Mouse (Mus musculus) forebrain, embryonic 16.5 days (tissue): Measurements from ENCODE around the gene Scamp4. TPM values are rescaled to one million over a fixed set of nuclear protein-coding genes. Genes with fewer than 3 reads are reported as not detected.

Source experiments
- ATAC-seq: fragments of 200-750 bp; cut with Nextera tagmentation; 2 replicates; pipeline ENCODE4 v1.8.0; 2017; ENCODE audit warnings: mild to moderate bottlenecking, moderate library complexity
- H3K27ac ChIP-seq: fragments of 300-500 bp; sonication (generic); 2 replicates; pipeline ENCODE4 v1.5.1; 2014; ENCODE audit warnings: low read length, control low read depth
- H3K27me3 ChIP-seq: fragments of 300-500 bp; sonication (generic); replicated peaks from 2 replicates; pipeline ENCODE4 v1.6.1; 2014; ENCODE audit warnings: low read length; ENCODE audit not compliant: control insufficient read depth, insufficient read depth
- H3K36me3 ChIP-seq: fragments of 300-500 bp; sonication (generic); 2 replicates; pipeline ENCODE4 v1.6.1; 2014; ENCODE audit not compliant: control insufficient read depth, insufficient read depth
- H3K4me1 ChIP-seq: fragments of 300-500 bp; sonication (generic); replicated peaks from 2 replicates; pipeline ENCODE4 v1.6.1; 2014; ENCODE audit warnings: low read length; ENCODE audit not compliant: control insufficient read depth, insufficient read depth
- H3K4me2 ChIP-seq: fragments of 300-500 bp; sonication (generic); 2 replicates; pipeline ENCODE4 v1.6.1; 2014; ENCODE audit warnings: mild to moderate bottlenecking, low read length, control low read depth
- H3K4me3 ChIP-seq: fragments of 300-500 bp; sonication (generic); replicated peaks from 2 replicates; pipeline ENCODE4 v1.5.1; 2014; ENCODE audit warnings: mild to moderate bottlenecking, low read length, control low read depth
- H3K9ac ChIP-seq: fragments of 300-500 bp; sonication (generic); replicated peaks from 2 replicates; pipeline ENCODE4 v1.6.1; 2014; ENCODE audit warnings: low read depth, low read length, control low read depth
- H3K9me3 ChIP-seq: fragments of 300-500 bp; sonication (generic); 2 replicates; pipeline ENCODE4 v1.6.1; 2016; ENCODE audit warnings: low read length; ENCODE audit not compliant: control insufficient read depth
- WGBS: fragments of 180-500 bp; shearing (Covaris S2); extraction: QIAGEN DNeasy Blood & Tissue Kit; methylation state at CpG from one replicate; pipeline ENCODE4 v1.1.7; 2014; 5-methylcytosine and 5-hydroxymethylcytosine counted together
- microRNA-seq: library from miRNA; unstranded; fragments of <30 nt; microRNA quantifications from one replicate; pipeline ENCODE4, GENCODE M21; 2017
- polyA plus RNA-seq: library from polyadenylated mRNA; unstranded; fragments of >200 nt; fragmentation: Nextera tagmentation; extraction: Ambion mirVana; gene quantifications from 2 replicates; pipeline ENCODE4 v1.2.1, GENCODE M21; 2015

Scamp4 gene
- polyA plus RNA-seq, 1 experiment from 2014 or later, result 77.2 TPM

DNA sequence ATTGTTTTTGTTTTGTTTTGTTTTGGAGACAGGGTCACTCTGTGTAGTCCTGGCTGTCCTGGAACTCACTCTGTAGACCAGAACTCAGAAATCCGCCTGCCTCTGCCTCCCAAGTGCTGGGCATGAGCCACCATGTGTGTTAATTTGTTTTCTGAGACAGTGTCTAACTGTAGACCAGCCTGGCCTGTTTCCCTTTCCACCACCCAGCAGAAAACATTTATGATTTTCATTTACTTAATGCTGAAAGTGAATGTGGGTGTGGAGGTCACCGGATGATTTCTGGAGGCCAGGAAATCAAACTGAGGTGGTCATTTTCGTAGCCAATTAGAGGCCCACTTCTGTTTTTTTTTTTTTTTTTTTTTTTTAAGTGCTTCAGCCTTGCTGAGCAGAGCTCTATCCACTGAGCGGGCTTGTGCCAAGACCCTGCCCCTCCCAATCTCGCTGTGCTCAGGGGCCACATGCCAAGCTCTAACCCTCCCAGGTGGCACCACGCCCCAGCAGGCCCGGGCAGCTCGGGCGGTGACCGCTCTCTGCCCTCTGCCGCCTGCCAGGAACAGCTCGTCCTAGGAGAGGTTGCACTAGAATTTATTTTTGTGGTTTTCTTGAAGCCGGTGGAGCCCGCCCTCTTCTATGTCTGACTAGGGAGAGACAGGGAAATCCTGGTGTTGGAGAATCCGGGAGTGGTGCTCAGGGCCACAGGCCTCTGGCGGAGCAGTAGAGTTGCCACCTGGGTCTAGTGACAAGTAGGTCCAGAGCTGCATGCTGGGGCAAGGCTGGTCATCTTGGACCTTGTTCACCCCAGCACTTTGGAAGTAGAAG, 61.7 kb downstream of the Scamp4 start:
- 0 out of 2 replicates have a peak, but pooled peaks have one; percentile 31 for ATAC-seq
- Histone ChIP-seq H3K27me3 (no peaks in the 10 kb centered on the region), H3K4me1 (0 out of 2 replicates have a peak, but pooled peaks cover 4% of the 10 kb centered on the region), H3K4me2 (no peak overlapping the region), H3K9ac (no peak overlapping the region), H3K9me3 (no peaks in the 10 kb centered on the region), H3K4me3 (no peak overlapping the region), H3K27ac (no peak overlapping the region), H3K36me3 (peaks cover 32% of the 10 kb centered on the region)
- WGBS, result 49% methylated on average over 16 of the region's 16 CpGs

DNA sequence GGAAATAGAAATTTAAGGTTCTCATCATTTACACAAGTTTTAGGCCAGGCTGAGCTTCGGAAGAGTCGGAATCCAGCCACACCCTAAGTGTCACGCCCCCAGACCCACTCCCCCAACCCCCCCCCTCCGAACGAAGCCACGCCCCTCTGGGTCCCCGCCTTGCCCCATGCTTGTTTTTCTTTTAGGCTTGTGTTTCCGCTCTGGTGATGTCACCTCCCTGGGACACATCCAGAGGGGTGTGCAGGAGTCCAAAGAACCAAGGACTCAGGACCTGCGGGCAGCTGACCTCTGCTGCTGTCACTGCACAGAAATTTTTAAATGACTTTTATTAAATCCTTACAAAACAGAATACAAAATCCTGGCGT, 62.3 kb downstream of the Scamp4 start:
- H3K27me3 ChIP-seq, result no peaks in the 10 kb centered on the region
- 23% methylated on average over 10 of the region's 10 CpGs for WGBS
- H3K27ac ChIP-seq, result no peak overlapping the region
- no peak overlapping the region for H3K4me2 ChIP-seq
- 0 out of 2 replicates have a peak, but pooled peaks cover 4% of the 10 kb centered on the region for H3K4me1 ChIP-seq
- no peaks in the 10 kb centered on the region for H3K9me3 ChIP-seq
- peaks cover 34% of the 10 kb centered on the region for H3K36me3 ChIP-seq
- ATAC-seq, result no peak
- no peak overlapping the region for H3K9ac ChIP-seq
- no peak overlapping the region for H3K4me3 ChIP-seq

Small RNA genes within 50 kb of the gene (microRNA-seq; reads per million reads assigned to microRNA genes)
- not detected for gene Mir6912

Other genes starting within 250 kb of the Scamp4 start
- gene Plk5, start 246.4 kb upstream of the Scamp4 start, polyA plus RNA-seq, result 2.2 and 4.5 TPM in 2 replicates
- gene Mex3d, start 215.2 kb upstream of the Scamp4 start, polyA plus RNA-seq, result 16.3 TPM in 2 replicates
- gene Mbd3, start 203.3 kb upstream of the Scamp4 start, polyA plus RNA-seq, result 247 and 256 TPM in 2 replicates
- gene Uqcr11, start 196.0 kb upstream of the Scamp4 start, polyA plus RNA-seq, result 455 and 522 TPM in 2 replicates
- gene Tcf3, start 169.2 kb upstream of the Scamp4 start, polyA plus RNA-seq, result 63.7 and 74.6 TPM in 2 replicates
- gene Onecut3, start 108.0 kb upstream of the Scamp4 start, polyA plus RNA-seq, result 0.07 and 0.46 TPM in 2 replicates
- gene Atp8b3, start 63.7 kb upstream of the Scamp4 start, polyA plus RNA-seq, result 0.16 and 0.23 TPM in 2 replicates
- 28.1 and 30.3 TPM in 2 replicates for gene Rexo1, start 41.3 kb upstream of the Scamp4 start, polyA plus RNA-seq
- gene Klf16, start 25.6 kb upstream of the Scamp4 start, polyA plus RNA-seq, result 9.2 and 10.1 TPM in 2 replicates
- 92.2 and 93.1 TPM in 2 replicates for gene Abhd17a, start 12.5 kb upstream of the Scamp4 start, polyA plus RNA-seq
- gene Adat3, start within 50 bp of the Scamp4 start, polyA plus RNA-seq, result 6.4 and 6.7 TPM in 2 replicates
- 3.1 and 4.1 TPM in 2 replicates for gene Gm49322, start 3.1 kb downstream of the Scamp4 start, polyA plus RNA-seq
- 91.3 and 96.9 TPM in 2 replicates for gene Csnk1g2, start 20.0 kb downstream of the Scamp4 start, polyA plus RNA-seq
- gene Btbd2, start 54.2 kb downstream of the Scamp4 start, polyA plus RNA-seq, result 75.2 and 79.7 TPM in 2 replicates
- gene Mknk2, start 75.2 kb downstream of the Scamp4 start, polyA plus RNA-seq, result 57.1 and 61.2 TPM in 2 replicates
- gene Mob3a, start 99.1 kb downstream of the Scamp4 start, polyA plus RNA-seq, result 56.9 and 59.4 TPM in 2 replicates
- 32.5 and 44.1 TPM in 2 replicates for gene Izumo4, start 99.3 kb downstream of the Scamp4 start, polyA plus RNA-seq
- 101 and 102 TPM in 2 replicates for gene Ap3d1, start 139.4 kb downstream of the Scamp4 start, polyA plus RNA-seq
- gene Dot1l, start 152.3 kb downstream of the Scamp4 start, polyA plus RNA-seq, result 17.4 and 22.5 TPM in 2 replicates
- 62.6 and 65.1 TPM in 2 replicates for gene Sf3a2, start 195.3 kb downstream of the Scamp4 start, polyA plus RNA-seq
- gene Plekhj1, start 195.8 kb downstream of the Scamp4 start, polyA plus RNA-seq, result 129 and 143 TPM in 2 replicates
- 0.15 TPM in 1 of 2 replicates, not detected in the other for gene Amh, start 202.4 kb downstream of the Scamp4 start, polyA plus RNA-seq
- gene Jsrp1, start 210.6 kb downstream of the Scamp4 start, polyA plus RNA-seq, result not detected in 2 replicates
- gene Oaz1, start 223.8 kb downstream of the Scamp4 start, polyA plus RNA-seq, result 1,342 and 1,351 TPM in 2 replicates
- 6.0 and 9.3 TPM in 2 replicates for gene Lingo3, start 241.2 kb downstream of the Scamp4 start, polyA plus RNA-seq